Mouse (Mus musculus) liver, embryonic 14.5 days (tissue): ENCODE measurements at regions not wholly inside any gene's neighbourhood (a gene's known extent, or its start where the extent isn't known, plus 50 kb on each side); places are given as distances from the start of the nearest gene placed in this dataset.

ENCODE experiments used
- ATAC-seq: fragments of 200-750 bp; cut with Nextera tagmentation; 2 replicates; pipeline ENCODE4 v1.8.0; 2017; ENCODE audit warnings: moderate number of reproducible peaks, mild to moderate bottlenecking, moderate library complexity; ENCODE audit not compliant: insufficient read depth
- DNase-seq, 3 experiments: peaks; one replicate each; pipeline ENCODE4 v3.0.0-alpha.2; 2012 to 2013; ENCODE audit warnings: low read depth in 3 of 3, low spot score in 3 of 3
- H3K27ac ChIP-seq: fragments of 300-500 bp; sonication (generic); 2 replicates; pipeline ENCODE4 v1.5.1; 2014; ENCODE audit warnings: moderate library complexity, mild to moderate bottlenecking, control low read depth, inconsistent platforms
- H3K27me3 ChIP-seq: fragments of 300-500 bp; sonication (generic); 2 replicates; pipeline ENCODE4 v1.6.1; 2014; ENCODE audit warnings: mild to moderate bottlenecking, low read length, moderate library complexity; ENCODE audit not compliant: control insufficient read depth, insufficient read depth
- H3K36me3 ChIP-seq: fragments of 300-500 bp; sonication (generic); replicated peaks from 2 replicates; pipeline ENCODE4 v1.6.1; 2014; ENCODE audit warnings: low read depth; ENCODE audit not compliant: control insufficient read depth, insufficient read depth
- H3K4me1 ChIP-seq, 2 experiments: fragments of 200-500 bp in 1 of 2; fragments of 300-500 bp in 1 of 2; sonication (generic) in 1 of 2; replicated peaks; 2 replicates each; pipeline ENCODE4 v1.6.1; 2012 to 2014; ENCODE audit warnings: antibody characterized with exemption in 1 of 2, inconsistent platforms in 1 of 2, low read length in 1 of 2; ENCODE audit not compliant: control insufficient read depth in 2 of 2, insufficient read depth in 2 of 2
- H3K4me2 ChIP-seq: fragments of 300-500 bp; sonication (generic); 2 replicates; pipeline ENCODE4 v1.6.1; 2014; ENCODE audit warnings: low read depth, mild to moderate bottlenecking, control low read depth, moderate library complexity
- H3K4me3 ChIP-seq, 2 experiments: fragments of 200-500 bp in 1 of 2; fragments of 300-500 bp in 1 of 2; sonication (generic) in 1 of 2; 2 replicates each; pipeline ENCODE4 v1.5.1; 2012 to 2014; ENCODE audit warnings: low read depth in 2 of 2, low read length in 2 of 2, mild to moderate bottlenecking in 2 of 2, control low read depth in 1 of 2, inconsistent platforms in 1 of 2, moderate library complexity in 1 of 2; ENCODE audit not compliant: insufficient read depth in 1 of 2
- H3K9ac ChIP-seq: fragments of 300-500 bp; sonication (generic); replicated peaks from 2 replicates; pipeline ENCODE4 v1.6.1; 2014; ENCODE audit warnings: mild to moderate bottlenecking, control low read depth, moderate library complexity
- H3K9me3 ChIP-seq: fragments of 300-500 bp; sonication (generic); 2 replicates; pipeline ENCODE4 v1.6.1; 2016; ENCODE audit warnings: low read length, mixed read lengths; ENCODE audit not compliant: control insufficient read depth
- CTCF ChIP-seq: IDR thresholded peaks from 2 replicates; pipeline ENCODE4 v1.5.1; 2016; ENCODE audit warnings: antibody characterized with exemption, low read depth, control low read depth
- EP300 ChIP-seq: IDR thresholded peaks from 2 replicates; pipeline ENCODE4 v1.6.1; 2016; ENCODE audit warnings: antibody characterized with exemption, low read depth
- WGBS: fragments of 180-500 bp; shearing (Covaris S2); extraction: QIAGEN DNeasy Blood & Tissue Kit; methylation state at CpG from one replicate; pipeline ENCODE4 v1.1.7; 2014; ENCODE audit not compliant: insufficient replicate concordance; 5-methylcytosine and 5-hydroxymethylcytosine counted together

DNA sequence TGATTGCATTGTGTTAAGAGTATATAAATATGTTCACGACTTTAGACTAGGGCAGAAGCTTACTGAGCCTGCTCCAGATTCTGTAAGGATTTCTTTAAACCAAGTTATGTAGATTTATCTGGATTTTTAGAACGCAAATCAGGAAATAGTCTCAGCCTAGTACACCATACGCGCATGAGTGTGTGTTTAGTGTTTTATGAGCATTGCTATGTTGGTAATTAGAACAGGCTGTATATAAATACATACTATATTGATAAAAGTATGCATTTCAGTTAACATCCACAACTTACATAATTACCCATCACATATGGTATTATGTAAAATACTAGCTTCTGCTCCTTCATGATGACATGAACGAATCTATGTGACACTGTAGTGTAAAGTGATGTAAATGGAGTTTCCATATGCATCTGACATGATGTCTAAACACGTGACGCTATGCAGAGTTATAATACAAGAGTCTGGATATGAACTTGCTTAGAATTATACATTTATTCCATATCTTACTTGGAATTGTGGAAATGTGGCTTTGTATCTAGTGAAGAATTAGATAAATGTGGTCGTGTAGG lies 332.6 kb upstream of the Tmc3 start:
- Histone ChIP-seq H3K4me1 (no peaks in the 10 kb centered on the region), H3K9ac (no peak overlapping the region), H3K4me3 (no peak overlapping the region), H3K36me3 (no peaks in the 10 kb centered on the region), H3K4me2 (no peak overlapping the region), H3K9me3 (no peaks in the 10 kb centered on the region), H3K27me3 (no peaks in the 10 kb centered on the region), H3K27ac (no peak overlapping the region)
- WGBS, result 63% methylated on average over 8 of the region's 8 CpGs
- DNase-seq, result no peak
- no peak for ATAC-seq
- TF ChIP-seq CTCF, result no peak
- TF ChIP-seq EP300, result no peak

GRCm38 (mm10) chr7:83253001-83253400 lies 331.7 kb upstream of the Tmc3 start:
- Histone ChIP-seq H3K27ac (no peak overlapping the region), H3K4me1 (no peaks in the 10 kb centered on the region), H3K4me3 (no peak overlapping the region), H3K9ac (no peak overlapping the region), H3K9me3 (no peaks in the 10 kb centered on the region), H3K27me3 (no peaks in the 10 kb centered on the region), H3K36me3 (no peaks in the 10 kb centered on the region), H3K4me2 (no peak overlapping the region)
- DNase-seq, result no peak
- WGBS, result 72% methylated on average over 9 of the region's 9 CpGs
- no peak for ATAC-seq
- TF ChIP-seq EP300, result no peak
- TF ChIP-seq CTCF, result no peak

GRCm38 (mm10) chr7:83253432-83253831 lies 331.3 kb upstream of the Tmc3 start:
- DNase-seq (no peak), ATAC-seq (no peak)
- Histone ChIP-seq H3K9ac (no peak overlapping the region), H3K27me3 (no peaks in the 10 kb centered on the region), H3K4me1 (no peaks in the 10 kb centered on the region), H3K4me3 (no peak overlapping the region), H3K36me3 (no peaks in the 10 kb centered on the region), H3K4me2 (no peak overlapping the region), H3K9me3 (no peaks in the 10 kb centered on the region), H3K27ac (no peak overlapping the region)
- TF ChIP-seq EP300, result no peak
- TF ChIP-seq CTCF, result no peak
- 67% methylated on average over 3 of the region's 3 CpGs for WGBS

- no peak for ATAC-seq
- Histone ChIP-seq H3K4me1 (no peaks in the 10 kb centered on the region), H3K9me3 (no peaks in the 10 kb centered on the region), H3K4me3 (no peak overlapping the region), H3K36me3 (no peaks in the 10 kb centered on the region), H3K4me2 (no peak overlapping the region), H3K9ac (no peak overlapping the region), H3K27ac (no peak overlapping the region), H3K27me3 (no peaks in the 10 kb centered on the region)
- no peak for DNase-seq
- no peak for TF ChIP-seq EP300
- TF ChIP-seq CTCF, result no peak
- WGBS, result 58% methylated on average over 4 of the region's 4 CpGs
Measured at GRCm38 (mm10) chr7:83254411-83254810, 330.3 kb upstream of the Tmc3 start.

DNA sequence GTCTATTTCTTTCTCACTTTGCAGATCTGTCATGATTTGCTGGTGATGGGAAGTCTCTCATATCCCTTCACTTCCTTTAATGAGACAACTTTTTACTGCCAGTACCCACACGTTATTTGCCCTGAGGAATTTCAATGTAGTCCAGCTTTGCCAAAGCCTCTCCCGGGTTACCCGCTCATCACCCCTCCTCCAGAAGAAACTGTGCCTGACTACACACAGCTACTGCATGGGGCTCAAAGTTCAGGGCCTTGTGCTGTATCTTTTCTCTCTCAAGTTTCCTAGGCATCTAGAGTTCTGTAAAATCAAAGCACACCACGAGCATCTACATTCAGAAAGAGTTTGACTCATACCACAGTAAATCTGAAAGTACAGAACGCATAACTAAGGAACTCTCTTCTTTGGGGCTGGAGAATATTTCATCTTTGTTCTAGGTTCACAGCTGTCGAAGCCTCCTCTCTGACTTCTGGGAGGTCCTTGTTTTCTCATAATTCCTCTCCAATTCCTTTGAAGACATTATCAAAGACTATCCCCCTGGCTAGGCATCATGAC lies 328.4 kb upstream of the Tmc3 start:
- H3K36me3 ChIP-seq, result no peaks in the 10 kb centered on the region

More for the DNA sequence above, 328.4 kb upstream of the Tmc3 start:
- DNase-seq (no peak), ATAC-seq (no peak)
- H3K9ac ChIP-seq, result no peak overlapping the region
- TF ChIP-seq CTCF (no peak), EP300 (no peak)
- no peaks in the 10 kb centered on the region for H3K9me3 ChIP-seq
- no peaks in the 10 kb centered on the region for H3K4me1 ChIP-seq
- no peak overlapping the region for H3K4me3 ChIP-seq
- 66% methylated on average over 6 of the region's 6 CpGs for WGBS
- no peak overlapping the region for H3K27ac ChIP-seq
- H3K27me3 ChIP-seq, result no peaks in the 10 kb centered on the region
- H3K4me2 ChIP-seq, result no peak overlapping the region
